Mouse (Mus musculus) hindbrain, embryonic 14.5 days (tissue): ENCODE results near the gene Tigd3. TPM values are rescaled to one million over a fixed set of nuclear protein-coding genes. Genes with fewer than 3 reads are reported as not detected.

ENCODE experiments used
- ATAC-seq: fragments of 200-750 bp; cut with Nextera tagmentation; 2 replicates; pipeline ENCODE4 v1.8.0; 2017; ENCODE audit warnings: moderate number of reproducible peaks, mild to moderate bottlenecking, moderate TSS enrichment, moderate library complexity; ENCODE audit not compliant: low FRiP score
- DNase-seq: peaks from one replicate; pipeline ENCODE4 v3.0.0-alpha.2; 2015; ENCODE audit warnings: low spot score
- H3K27ac ChIP-seq: fragments of 300-500 bp; sonication (generic); 2 replicates; pipeline ENCODE4 v1.5.1; 2014; ENCODE audit warnings: mild to moderate bottlenecking, moderate library complexity
- H3K27me3 ChIP-seq: fragments of 300-500 bp; sonication (generic); 2 replicates; pipeline ENCODE4 v1.6.1; 2014; ENCODE audit warnings: mild to moderate bottlenecking, low read length, mixed read lengths; ENCODE audit not compliant: control insufficient read depth, insufficient read depth
- H3K36me3 ChIP-seq: fragments of 300-500 bp; sonication (generic); replicated peaks from 2 replicates; pipeline ENCODE4 v1.6.1; 2014; ENCODE audit not compliant: control insufficient read depth, insufficient read depth
- H3K4me1 ChIP-seq: fragments of 300-500 bp; sonication (generic); replicated peaks from 2 replicates; pipeline ENCODE4 v1.6.1; 2014; ENCODE audit warnings: antibody characterized with exemption, low read length, mixed read lengths; ENCODE audit not compliant: control insufficient read depth, insufficient read depth
- H3K4me2 ChIP-seq: fragments of 300-500 bp; sonication (generic); replicated peaks from 2 replicates; pipeline ENCODE4 v1.6.1; 2014; ENCODE audit warnings: mild to moderate bottlenecking, moderate library complexity
- H3K4me3 ChIP-seq: fragments of 300-500 bp; sonication (generic); replicated peaks from 2 replicates; pipeline ENCODE4 v1.5.1; 2014; ENCODE audit warnings: mild to moderate bottlenecking, low read length
- H3K9ac ChIP-seq: fragments of 300-500 bp; sonication (generic); 2 replicates; pipeline ENCODE4 v1.6.1; 2014
- H3K9me3 ChIP-seq: fragments of 300-500 bp; sonication (generic); 2 replicates; pipeline ENCODE4 v1.6.1; 2016; ENCODE audit warnings: low read length; ENCODE audit not compliant: control insufficient read depth
- WGBS: fragments of 180-500 bp; shearing (Covaris S2); extraction: QIAGEN DNeasy Blood & Tissue Kit; methylation state at CpG from one replicate; pipeline ENCODE4 v1.1.7; 2014; 5-methylcytosine and 5-hydroxymethylcytosine counted together
- polyA plus RNA-seq: library from polyadenylated mRNA; unstranded; fragments of >200 nt; fragmentation: Nextera tagmentation; extraction: Ambion mirVana; gene quantifications from 2 replicates; pipeline ENCODE4 v1.2.1, GENCODE M21; 2014

The Tigd3 gene
- polyA plus RNA-seq, 1 experiment from 2014 or later, result 9.4 TPM

GRCm38 (mm10) chr19:5935691-5936090 lies 41.7 kb upstream of the Tigd3 start:
- H3K36me3 ChIP-seq, result no peaks in the 10 kb centered on the region
- H3K4me3 ChIP-seq, result no peak overlapping the region
- no peaks in the 10 kb centered on the region for H3K27me3 ChIP-seq
- peaks cover 9% of the 10 kb centered on the region; the same call in 1 of the 2 replicates for H3K4me1 ChIP-seq
- WGBS, result 87% methylated on average over 5 of the region's 5 CpGs
- H3K9me3 ChIP-seq, result no peaks in the 10 kb centered on the region
- ATAC-seq (no peak), DNase-seq (no peak)
- H3K9ac ChIP-seq, result no peak overlapping the region
- no peak overlapping the region for H3K27ac ChIP-seq
- no peak overlapping the region for H3K4me2 ChIP-seq

- WGBS, result 75% methylated on average over 3 of the region's 3 CpGs
- Histone ChIP-seq H3K4me1 (peaks cover 9% of the 10 kb centered on the region; the same call in 1 of the 2 replicates), H3K9ac (no peak overlapping the region), H3K4me3 (no peak overlapping the region), H3K27ac (no peak overlapping the region), H3K36me3 (no peaks in the 10 kb centered on the region), H3K27me3 (no peaks in the 10 kb centered on the region), H3K9me3 (no peaks in the 10 kb centered on the region), H3K4me2 (no peak overlapping the region)
- no peak for DNase-seq
- no peak for ATAC-seq
These were observed 41.3 kb upstream of the Tigd3 start for GRCm38 (mm10) chr19:5935266-5935665.

- 73% methylated on average over 14 of the region's 14 CpGs for WGBS
- Histone ChIP-seq H3K4me2 (no peak overlapping the region), H3K36me3 (no peaks in the 10 kb centered on the region), H3K9ac (no peak overlapping the region), H3K4me3 (no peak overlapping the region), H3K9me3 (no peaks in the 10 kb centered on the region), H3K27me3 (no peaks in the 10 kb centered on the region), H3K27ac (no peak overlapping the region), H3K4me1 (0 out of 2 replicates have a peak, but pooled peaks cover 4% of the 10 kb centered on the region)
- DNase-seq, result no peak
- no peak for ATAC-seq
These were observed 36.0 kb upstream of the Tigd3 start for GRCm38 (mm10) chr19:5929634-5930596.

- Histone ChIP-seq H3K36me3 (no peaks in the 10 kb centered on the region), H3K27me3 (no peaks in the 10 kb centered on the region), H3K9ac (no peak overlapping the region), H3K4me1 (peaks cover 4% of the 10 kb centered on the region; the same call in 1 of the 2 replicates), H3K4me2 (no peak overlapping the region), H3K4me3 (no peak overlapping the region), H3K9me3 (no peaks in the 10 kb centered on the region), H3K27ac (no peak overlapping the region)
- 81% methylated on average over 3 of the region's 3 CpGs for WGBS
- no peak for ATAC-seq
- DNase-seq, result no peak
These were observed 34.6 kb upstream of the Tigd3 start for GRCm38 (mm10) chr19:5928546-5928945.

GRCm38 (mm10) chr19:5928104-5928503 lies 34.2 kb upstream of the Tigd3 start:
- no peak overlapping the region for H3K4me3 ChIP-seq
- peaks cover 6% of the 10 kb centered on the region; the same call in 1 of the 2 replicates for H3K4me1 ChIP-seq
- H3K36me3 ChIP-seq, result no peaks in the 10 kb centered on the region
- no peaks in the 10 kb centered on the region for H3K27me3 ChIP-seq
- whole genome bisulfite sequencing, result 89% methylated on average over 6 of the region's 6 CpGs
- no peak for ATAC-seq
- no peak overlapping the region for H3K9ac ChIP-seq
- no peaks in the 10 kb centered on the region for H3K9me3 ChIP-seq
- DNase-seq, result no peak
- no peak overlapping the region for H3K27ac ChIP-seq
- H3K4me2 ChIP-seq, result no peak overlapping the region

- H3K27ac ChIP-seq, result no peak overlapping the region
- no peak for DNase-seq
- ATAC-seq, result no peak
- H3K4me2 ChIP-seq, result no peak overlapping the region
- WGBS, result 78% methylated on average over 8 of the region's 8 CpGs
- H3K4me3 ChIP-seq, result no peak overlapping the region
- H3K36me3 ChIP-seq, result no peaks in the 10 kb centered on the region
- no peaks in the 10 kb centered on the region for H3K9me3 ChIP-seq
- no peak overlapping the region for H3K9ac ChIP-seq
- peaks cover 6% of the 10 kb centered on the region; the same call in 1 of the 2 replicates for H3K4me1 ChIP-seq
- no peaks in the 10 kb centered on the region for H3K27me3 ChIP-seq
These were observed 33.6 kb upstream of the Tigd3 start for GRCm38 (mm10) chr19:5927532-5927931.

- Histone ChIP-seq H3K4me2 (no peak overlapping the region), H3K27me3 (no peaks in the 10 kb centered on the region), H3K36me3 (no peaks in the 10 kb centered on the region), H3K9ac (no peak overlapping the region), H3K27ac (no peak overlapping the region), H3K4me1 (peaks cover 10% of the 10 kb centered on the region; the same call in 1 of the 2 replicates), H3K4me3 (no peak overlapping the region), H3K9me3 (no peaks in the 10 kb centered on the region)
- peak; percentile 20 for DNase-seq
- 77% methylated on average over 11 of the region's 11 CpGs for WGBS
- ATAC-seq, result no peak
These were observed 33.1 kb upstream of the Tigd3 start for GRCm38 (mm10) chr19:5927026-5927425.

- H3K4me1 ChIP-seq, result peaks cover 16% of the 10 kb centered on the region; the same call in 1 of the 2 replicates
- H3K9me3 ChIP-seq, result no peaks in the 10 kb centered on the region
- H3K27me3 ChIP-seq, result no peaks in the 10 kb centered on the region
- peak overlapping the region; percentile 69 for H3K4me2 ChIP-seq
- WGBS, result 36% methylated on average over 11 of the region's 11 CpGs
- H3K27ac ChIP-seq, result no peak overlapping the region
- H3K36me3 ChIP-seq, result no peaks in the 10 kb centered on the region
- DNase-seq (no peak), ATAC-seq (no peak)
- peak overlapping the region; percentile 61 for H3K4me3 ChIP-seq
- peak overlapping the region; percentile 70 for H3K9ac ChIP-seq
These were observed 31.4 kb upstream of the Tigd3 start for GRCm38 (mm10) chr19:5925311-5925855.

- under 1% methylated on average over 18 of the region's 18 CpGs for WGBS
- no peaks in the 10 kb centered on the region for H3K27me3 ChIP-seq
- H3K27ac ChIP-seq, result peak within 1 kb of the TSS; percentile 74
- H3K36me3 ChIP-seq, result no peaks in the 10 kb centered on the region
- H3K9me3 ChIP-seq, result no peaks in the 10 kb centered on the region
- peak within 1 kb of the TSS; percentile 70 for H3K9ac ChIP-seq
- peak within 1 kb of the TSS; percentile 69 for H3K4me2 ChIP-seq
- ATAC-seq (peak; percentile 93), DNase-seq (peak; percentile 92)
- peaks cover 16% of the 10 kb centered on the region; the same call in 1 of the 2 replicates for H3K4me1 ChIP-seq
- peak within 1 kb of the TSS; percentile 61 for H3K4me3 ChIP-seq
These were observed 30.8 kb upstream of the Tigd3 start, which contains the start of gene Cdc42ep2 for GRCm38 (mm10) chr19:5924713-5925093. TSS of gene Cdc42ep2 (minus strand) at chr19:5924816.
